Mouse (Mus musculus): ENCODE data around the gene Sntg2.

GRCm38 (mm10) chr12:30261187-30261586 lies 112.0 kb downstream of the Sntg2 start:
- TF ChIP-seq CTCF (IDR thresholded peaks at IDR 0.05; ENCODE audit: low read depth, low read length) (no peak), POLR2A (IDR thresholded peaks at IDR 0.05; ENCODE audit: borderline replicate concordance, low read depth, low read length) (no peak)

Data from bone marrow macrophage, adult 2 months (primary cell).